Mouse (Mus musculus) olfactory bulb, adult 2 months (tissue): Measurements from ENCODE around the gene Hint2.

ENCODE experiments used
- CTCF ChIP-seq: fragments of 200-500 bp; IDR thresholded peaks from 2 replicates; pipeline ENCODE4 v1.5.1; 2012; ENCODE audit warnings: low read depth, mild to moderate bottlenecking, low read length, moderate library complexity; ENCODE audit not compliant: insufficient read depth
- POLR2A ChIP-seq: fragments of 200-500 bp; IDR thresholded peaks from 2 replicates; pipeline ENCODE4 v1.6.1; 2012; ENCODE audit warnings: mild to moderate bottlenecking, low read depth, low read length, moderate library complexity; ENCODE audit not compliant: insufficient read depth

DNA sequence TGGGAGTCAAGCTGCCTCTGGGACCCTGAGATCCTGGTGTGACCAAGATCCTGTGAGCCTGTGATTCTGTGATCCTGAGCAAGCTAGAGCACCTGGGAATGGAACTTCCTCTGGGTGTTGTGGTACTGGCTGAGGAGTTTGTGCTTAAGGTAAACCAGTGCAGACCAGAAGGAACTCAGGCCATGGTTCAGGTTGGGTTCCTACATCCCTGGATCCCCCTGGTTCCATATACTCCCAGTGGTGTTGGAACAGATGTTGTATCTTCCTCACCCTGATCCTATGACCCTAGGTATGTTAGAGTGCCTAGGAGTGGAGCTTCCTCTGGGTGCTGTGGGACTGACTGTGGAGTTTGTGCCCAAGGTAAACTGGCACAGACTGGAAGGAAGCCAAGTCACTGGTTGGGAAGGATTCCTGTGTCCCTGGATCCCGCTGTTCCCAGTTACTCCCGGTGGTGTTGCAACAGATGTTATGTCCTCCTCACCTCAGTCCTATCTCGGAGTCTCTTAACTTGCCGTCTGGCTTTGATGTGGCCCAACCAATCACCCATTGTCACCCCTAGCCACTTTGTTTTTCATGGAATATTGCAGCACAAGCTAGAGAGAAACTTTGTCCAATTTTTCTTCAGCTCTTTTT lies 36.0 kb downstream of the Hint2 start:
- TF ChIP-seq POLR2A (no peak), CTCF (no peak)
